Mouse (Mus musculus) layer of hippocampus, adult 9-10 months (tissue): Measurements from ENCODE around the gene Zfyve27.

ENCODE experiments used
- DNase-seq: peaks from one replicate; pipeline ENCODE4 v3.0.0; 2022; ENCODE audit warnings: low spot score

Zfyve27 gene

DNA sequence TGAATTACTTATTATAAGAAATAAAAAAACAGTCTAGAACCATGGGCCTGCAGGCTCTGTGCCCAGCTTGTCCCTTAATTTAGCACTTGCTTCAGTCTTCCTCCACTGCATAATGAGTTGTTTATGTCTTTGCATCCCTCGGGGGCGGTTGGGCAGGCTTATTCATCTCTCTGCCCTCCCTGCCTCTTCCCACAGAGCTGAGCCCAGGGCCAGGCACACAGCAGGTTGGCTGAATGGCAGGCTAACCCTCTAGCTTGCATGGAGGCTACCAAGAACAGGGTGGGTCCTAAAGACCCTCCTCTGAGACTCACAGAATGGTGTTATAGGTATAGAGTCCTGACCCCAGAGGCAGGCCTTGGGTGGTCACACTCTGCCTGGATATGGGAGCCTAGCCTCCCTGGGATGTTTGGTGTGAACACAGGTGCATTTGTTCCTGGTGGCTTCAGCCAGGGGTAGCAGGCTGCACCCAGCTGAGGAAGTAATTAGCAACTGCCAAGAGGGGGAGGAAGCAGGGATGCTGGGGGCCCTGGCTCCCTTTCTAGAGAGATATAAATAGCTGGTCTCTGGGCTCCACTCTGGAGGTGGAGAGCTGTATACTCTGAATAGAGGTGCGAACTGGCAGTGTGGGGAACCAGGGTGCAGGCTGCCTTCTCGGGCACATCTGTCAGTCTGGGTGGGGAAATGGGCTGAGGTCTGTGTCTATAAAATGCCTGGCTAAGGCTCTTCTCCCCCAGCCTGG lies 74.0 kb downstream of the Zfyve27 start:
- no peak for DNase-seq

- DNase-seq = no peak
These were observed 74.6 kb downstream of the Zfyve27 start for GRCm38 (mm10) chr19:42238341-42238715.

DNA sequence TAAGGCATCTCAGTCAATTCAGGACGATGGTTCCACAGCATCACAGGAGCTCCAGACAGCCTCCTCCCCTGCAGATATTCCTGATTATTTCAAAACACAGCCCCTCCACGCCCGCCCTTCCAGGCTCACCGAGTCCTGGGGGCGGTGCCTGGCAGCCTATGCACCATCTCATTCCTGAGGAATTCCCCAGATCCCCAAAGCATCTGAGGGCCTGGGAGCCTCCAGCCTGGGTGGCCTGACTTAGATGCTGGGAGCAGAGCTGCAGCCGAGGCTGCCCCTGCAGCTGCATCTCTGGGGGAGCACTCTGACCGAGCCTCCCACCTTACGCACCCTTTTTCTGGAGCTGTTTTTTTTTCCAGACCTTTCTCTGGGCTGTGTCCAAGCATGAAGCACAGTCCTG lies 77.1 kb downstream of the Zfyve27 start:
- DNase-seq = no peak

GRCm38 (mm10) chr19:42243401-42243800 lies 79.7 kb downstream of the Zfyve27 start:
- DNase-seq = no peak
